Mouse (Mus musculus): ENCODE data around the gene Parp9. TPM values are rescaled to one million over a fixed set of nuclear protein-coding genes. Genes with fewer than 3 reads are reported as not detected.

The Parp9 gene
- polyA plus RNA-seq, 1 experiment from 2014 or later = 1.8 TPM

- Histone ChIP-seq H3K9ac (ENCODE audit: low read depth, low read length) (no peak overlapping the region), H3K4me1 (ENCODE audit: control insufficient read depth, insufficient read depth, low read length) (no peaks in the 10 kb centered on the region), H3K4me2 (ENCODE audit: low read length) (no peak overlapping the region), H3K27ac (ENCODE audit: low read length) (no peak overlapping the region), H3K27me3 (ENCODE audit: control insufficient read depth, insufficient read depth, low read depth, low read length) (no peaks in the 10 kb centered on the region), H3K9me3 (replicated peaks; ENCODE audit: control insufficient read depth, low read length, poor library complexity, severe bottlenecking) (no peaks in the 10 kb centered on the region), H3K4me3 (ENCODE audit: low read depth, low read length) (no peak overlapping the region), H3K36me3 (ENCODE audit: control insufficient read depth, insufficient read depth, low read length) (no peaks in the 10 kb centered on the region)
- 93% methylated on average over 2 of the region's 2 CpGs for WGBS
- ATAC-seq = no peak
Observed at GRCm38 (mm10) chr16:35921676-35922235, 16.5 kb upstream of the Parp9 start.

- Histone ChIP-seq H3K4me1 (ENCODE audit: control insufficient read depth, insufficient read depth, low read length) (no peaks in the 10 kb centered on the region), H3K9ac (ENCODE audit: low read depth, low read length) (no peak overlapping the region), H3K4me2 (ENCODE audit: low read length) (no peak overlapping the region), H3K27ac (ENCODE audit: low read length) (no peak overlapping the region), H3K9me3 (replicated peaks; ENCODE audit: control insufficient read depth, low read length, poor library complexity, severe bottlenecking) (no peaks in the 10 kb centered on the region), H3K36me3 (ENCODE audit: control insufficient read depth, insufficient read depth, low read length) (no peaks in the 10 kb centered on the region), H3K4me3 (ENCODE audit: low read depth, low read length) (no peak overlapping the region), H3K27me3 (ENCODE audit: control insufficient read depth, insufficient read depth, low read depth, low read length) (no peaks in the 10 kb centered on the region)
- WGBS = 76% methylated on average over 3 of the region's 3 CpGs
- no peak for ATAC-seq
Observed at GRCm38 (mm10) chr16:35922301-35922895, 15.9 kb upstream of the Parp9 start.

GRCm38 (mm10) chr16:35923546-35924198 lies 14.6 kb upstream of the Parp9 start:
- H3K9me3 ChIP-seq (replicated peaks; ENCODE audit: control insufficient read depth, low read length, poor library complexity, severe bottlenecking) = no peaks in the 10 kb centered on the region
- H3K4me3 ChIP-seq (ENCODE audit: low read depth, low read length) = no peak overlapping the region
- ATAC-seq = no peak
- H3K27me3 ChIP-seq (ENCODE audit: control insufficient read depth, insufficient read depth, low read depth, low read length) = no peaks in the 10 kb centered on the region
- WGBS = 80% methylated on average over 7 of the region's 7 CpGs
- H3K27ac ChIP-seq (ENCODE audit: low read length) = no peak overlapping the region
- no peak overlapping the region for H3K4me2 ChIP-seq (ENCODE audit: low read length)
- no peak overlapping the region for H3K9ac ChIP-seq (ENCODE audit: low read depth, low read length)
- H3K36me3 ChIP-seq (ENCODE audit: control insufficient read depth, insufficient read depth, low read length) = no peaks in the 10 kb centered on the region
- H3K4me1 ChIP-seq (ENCODE audit: control insufficient read depth, insufficient read depth, low read length) = no peaks in the 10 kb centered on the region

GRCm38 (mm10) chr16:35924341-35924740 lies 13.9 kb upstream of the Parp9 start:
- 89% methylated on average over 5 of the region's 5 CpGs for WGBS
- Histone ChIP-seq H3K4me2 (ENCODE audit: low read length) (no peak overlapping the region), H3K4me3 (ENCODE audit: low read depth, low read length) (no peak overlapping the region), H3K27ac (ENCODE audit: low read length) (no peak overlapping the region), H3K4me1 (ENCODE audit: control insufficient read depth, insufficient read depth, low read length) (no peaks in the 10 kb centered on the region), H3K36me3 (ENCODE audit: control insufficient read depth, insufficient read depth, low read length) (no peaks in the 10 kb centered on the region), H3K9ac (ENCODE audit: low read depth, low read length) (no peak overlapping the region), H3K9me3 (replicated peaks; ENCODE audit: control insufficient read depth, low read length, poor library complexity, severe bottlenecking) (no peaks in the 10 kb centered on the region), H3K27me3 (ENCODE audit: control insufficient read depth, insufficient read depth, low read depth, low read length) (no peaks in the 10 kb centered on the region)
- ATAC-seq = no peak

- H3K27me3 ChIP-seq (ENCODE audit: control insufficient read depth, insufficient read depth, low read depth, low read length) = no peaks in the 10 kb centered on the region; the same call in 1 of the 2 replicates
- no peaks in the 10 kb centered on the region for H3K9me3 ChIP-seq (replicated peaks; ENCODE audit: control insufficient read depth, low read length, poor library complexity, severe bottlenecking)
- no peak overlapping the region for H3K9ac ChIP-seq (ENCODE audit: low read depth, low read length)
- H3K4me1 ChIP-seq (ENCODE audit: control insufficient read depth, insufficient read depth, low read length) = no peaks in the 10 kb centered on the region
- H3K27ac ChIP-seq (ENCODE audit: low read length) = no peak overlapping the region
- no peak overlapping the region for H3K4me2 ChIP-seq (ENCODE audit: low read length)
- no peak overlapping the region for H3K4me3 ChIP-seq (ENCODE audit: low read depth, low read length)
- WGBS = 90% methylated on average over 19 of the region's 19 CpGs
- ATAC-seq = no peak
- H3K36me3 ChIP-seq (ENCODE audit: control insufficient read depth, insufficient read depth, low read length) = no peaks in the 10 kb centered on the region
Observed at GRCm38 (mm10) chr16:35932179-35933055, 5.9 kb upstream of the Parp9 start.

GRCm38 (mm10) chr16:35933181-35933580 lies 5.1 kb upstream of the Parp9 start:
- Histone ChIP-seq H3K27me3 (ENCODE audit: control insufficient read depth, insufficient read depth, low read depth, low read length) (peaks cover 4% of the 10 kb centered on the region; the same call in 1 of the 2 replicates), H3K36me3 (ENCODE audit: control insufficient read depth, insufficient read depth, low read length) (no peaks in the 10 kb centered on the region), H3K4me3 (ENCODE audit: low read depth, low read length) (no peak overlapping the region), H3K9me3 (replicated peaks; ENCODE audit: control insufficient read depth, low read length, poor library complexity, severe bottlenecking) (no peaks in the 10 kb centered on the region), H3K9ac (ENCODE audit: low read depth, low read length) (no peak overlapping the region), H3K27ac (ENCODE audit: low read length) (no peak overlapping the region), H3K4me2 (ENCODE audit: low read length) (no peak overlapping the region), H3K4me1 (ENCODE audit: control insufficient read depth, insufficient read depth, low read length) (no peaks in the 10 kb centered on the region)
- ATAC-seq = no peak
- 85% methylated on average over 10 of the region's 10 CpGs for whole genome bisulfite sequencing

GRCm38 (mm10) chr16:35939261-35939660 lies 991 bp downstream of the Parp9 start:
- H3K4me2 ChIP-seq (ENCODE audit: low read length) = peak overlapping the region; percentile 84
- H3K4me1 ChIP-seq (ENCODE audit: control insufficient read depth, insufficient read depth, low read length) = peaks cover 5% of the 10 kb centered on the region; the same call in 1 of the 2 replicates
- H3K27me3 ChIP-seq (ENCODE audit: control insufficient read depth, insufficient read depth, low read depth, low read length) = peaks cover 16% of the 10 kb centered on the region
- H3K27ac ChIP-seq (ENCODE audit: low read length) = no peak overlapping the region
- H3K4me3 ChIP-seq (ENCODE audit: low read depth, low read length) = peak overlapping the region; percentile 45
- WGBS = 6% methylated on average over 6 of the region's 6 CpGs
- H3K9ac ChIP-seq (ENCODE audit: low read depth, low read length) = peak overlapping the region; percentile 62
- H3K9me3 ChIP-seq (replicated peaks; ENCODE audit: control insufficient read depth, low read length, poor library complexity, severe bottlenecking) = no peaks in the 10 kb centered on the region
- ATAC-seq = no peak
- H3K36me3 ChIP-seq (ENCODE audit: control insufficient read depth, insufficient read depth, low read length) = no peaks in the 10 kb centered on the region

- no peaks in the 10 kb centered on the region for H3K36me3 ChIP-seq (ENCODE audit: control insufficient read depth, insufficient read depth, low read length)
- H3K27me3 ChIP-seq (ENCODE audit: control insufficient read depth, insufficient read depth, low read depth, low read length) = peaks cover 16% of the 10 kb centered on the region
- no peak overlapping the region for H3K4me3 ChIP-seq (ENCODE audit: low read depth, low read length)
- WGBS = 18% methylated on average over 9 of the region's 9 CpGs
- peaks cover 5% of the 10 kb centered on the region; the same call in 1 of the 2 replicates for H3K4me1 ChIP-seq (ENCODE audit: control insufficient read depth, insufficient read depth, low read length)
- H3K4me2 ChIP-seq (ENCODE audit: low read length) = peak overlapping the region; percentile 84
- H3K9me3 ChIP-seq (replicated peaks; ENCODE audit: control insufficient read depth, low read length, poor library complexity, severe bottlenecking) = no peaks in the 10 kb centered on the region
- H3K27ac ChIP-seq (ENCODE audit: low read length) = no peak overlapping the region
- no peak overlapping the region for H3K9ac ChIP-seq (ENCODE audit: low read depth, low read length)
- ATAC-seq = no peak
Observed at GRCm38 (mm10) chr16:35939690-35940089, 1.4 kb downstream of the Parp9 start.

Measured in midbrain, embryonic 16.5 days (tissue).